Mouse (Mus musculus) midbrain, postnatal 0 days (tissue): ENCODE measurements around the gene 2310011J03Rik. TPM values are rescaled to one million over a fixed set of nuclear protein-coding genes. Genes with fewer than 3 reads are reported as not detected.

Experiments
- ATAC-seq: fragments of 200-750 bp; cut with Nextera tagmentation; 2 replicates; pipeline ENCODE4 v1.8.0; 2017; ENCODE audit warnings: moderate number of reproducible peaks, mild to moderate bottlenecking, moderate TSS enrichment, moderate library complexity; ENCODE audit not compliant: low FRiP score
- DNase-seq: peaks from one replicate; pipeline ENCODE4 v3.0.0-alpha.2; 2015; ENCODE audit warnings: low spot score
- H3K27ac ChIP-seq: fragments of 300-500 bp; sonication (generic); 2 replicates; pipeline ENCODE4 v1.5.1; 2014; ENCODE audit warnings: low read depth, mild to moderate bottlenecking, low read length, mixed read lengths
- H3K27me3 ChIP-seq: fragments of 300-500 bp; sonication (generic); 2 replicates; pipeline ENCODE4 v1.6.1; 2014; ENCODE audit warnings: low read length, control low read depth, mixed read lengths; ENCODE audit not compliant: insufficient read depth
- H3K36me3 ChIP-seq: fragments of 300-500 bp; sonication (generic); 2 replicates; pipeline ENCODE4 v1.6.1; 2014; ENCODE audit warnings: low read length, control low read depth, mixed read lengths; ENCODE audit not compliant: insufficient read depth
- H3K4me1 ChIP-seq: fragments of 300-500 bp; sonication (generic); 2 replicates; pipeline ENCODE4 v1.6.1; 2014; ENCODE audit warnings: mild to moderate bottlenecking, control low read depth, antibody characterized with exemption, low read length, mixed read lengths; ENCODE audit not compliant: insufficient read depth
- H3K4me2 ChIP-seq: fragments of 300-500 bp; sonication (generic); 2 replicates; pipeline ENCODE4 v1.6.1; 2014; ENCODE audit warnings: low read depth, mild to moderate bottlenecking, low read length, mixed read lengths; ENCODE audit not compliant: poor library complexity, severe bottlenecking
- H3K4me3 ChIP-seq: fragments of 300-500 bp; sonication (generic); 2 replicates; pipeline ENCODE4 v1.5.1; 2014; ENCODE audit warnings: low read depth, mild to moderate bottlenecking, low read length, moderate library complexity
- H3K9ac ChIP-seq: fragments of 300-500 bp; sonication (generic); replicated peaks from 2 replicates; pipeline ENCODE4 v1.6.1; 2014; ENCODE audit warnings: mild to moderate bottlenecking, low read length, moderate library complexity, mixed read lengths; ENCODE audit not compliant: poor library complexity, severe bottlenecking
- H3K9me3 ChIP-seq: fragments of 300-500 bp; sonication (generic); 2 replicates; pipeline ENCODE4 v1.6.1; 2016; ENCODE audit warnings: low read length, control low read depth
- CTCF ChIP-seq: IDR thresholded peaks from 2 replicates; pipeline ENCODE4 v1.5.1; 2016; ENCODE audit warnings: antibody characterized with exemption, mild to moderate bottlenecking
- WGBS: fragments of 180-500 bp; shearing (Covaris S2); extraction: QIAGEN DNeasy Blood & Tissue Kit; methylation state at CpG from one replicate; pipeline ENCODE4 v1.1.7; 2014; 5-methylcytosine and 5-hydroxymethylcytosine counted together
- polyA plus RNA-seq: library from polyadenylated mRNA; unstranded; fragments of >200 nt; fragmentation: Nextera tagmentation; extraction: Ambion mirVana; gene quantifications from 2 replicates; pipeline ENCODE4 v1.2.1, GENCODE M21; 2015
- total RNA-seq: library from RNA; depleted of rRNA; stranded (reverse); fragments of >200 nt; gene quantifications from 2 replicates; pipeline ENCODE4 v1.2.3, GENCODE M21; 2014; rRNA removed

The 2310011J03Rik gene
- total RNA-seq, result 15.6 and 23.1 TPM in 2 replicates
- polyA plus RNA-seq, result 26.5 and 29.6 TPM in 2 replicates

GRCm38 (mm10) chr10:80320340-80320760 is at the start of gene 2310011J03Rik:
TSS of gene 2310011J03Rik (minus strand) at chr10:80320537.
- Histone ChIP-seq H3K4me3 (peak within 1 kb of the TSS; percentile 55), H3K4me1 (peaks cover 7% of the 10 kb centered on the region), H3K4me2 (peak within 1 kb of the TSS; percentile 93), H3K9ac (peak within 1 kb of the TSS; percentile 75), H3K27ac (peak within 1 kb of the TSS; percentile 62), H3K9me3 (no peaks in the 10 kb centered on the region), H3K27me3 (no peaks in the 10 kb centered on the region), H3K36me3 (peaks cover 23% of the 10 kb centered on the region)
- peak; percentile 93 for DNase-seq
- ATAC-seq, result peak; percentile 44
- under 1% methylated on average over 34 of the region's 34 CpGs for WGBS
- TF ChIP-seq CTCF, result no peak

GRCm38 (mm10) chr10:80368392-80368791 is 48.1 kb upstream of the 2310011J03Rik start:
- 91% methylated on average over 6 of the region's 6 CpGs for WGBS
- DNase-seq (no peak), ATAC-seq (no peak)

GRCm38 (mm10) chr10:80367954-80368353 is 47.6 kb upstream of the 2310011J03Rik start:
- no peaks in the 10 kb centered on the region for H3K36me3 ChIP-seq
- no peak for ATAC-seq
- no peak overlapping the region for H3K9ac ChIP-seq
- no peaks in the 10 kb centered on the region for H3K9me3 ChIP-seq
- H3K27me3 ChIP-seq, result no peaks in the 10 kb centered on the region
- no peaks in the 10 kb centered on the region; the same call in 1 of the 2 replicates for H3K4me1 ChIP-seq
- WGBS, result 60% methylated on average over 5 of the region's 5 CpGs
- H3K4me3 ChIP-seq, result no peak overlapping the region
- H3K4me2 ChIP-seq, result no peak overlapping the region
- H3K27ac ChIP-seq, result no peak overlapping the region
- DNase-seq, result no peak
- TF ChIP-seq CTCF, result no peak

More at GRCm38 (mm10) chr10:80368392-80368791, 48.1 kb upstream of the 2310011J03Rik start:
- Histone ChIP-seq H3K9ac (no peak overlapping the region), H3K9me3 (no peaks in the 10 kb centered on the region), H3K27ac (no peak overlapping the region), H3K4me3 (no peak overlapping the region), H3K4me2 (no peak overlapping the region), H3K27me3 (no peaks in the 10 kb centered on the region), H3K36me3 (no peaks in the 10 kb centered on the region), H3K4me1 (no peaks in the 10 kb centered on the region; the same call in 1 of the 2 replicates)
- TF ChIP-seq CTCF, result no peak

- Histone ChIP-seq H3K4me3 (no peak overlapping the region), H3K27ac (no peak overlapping the region), H3K9ac (no peak overlapping the region), H3K36me3 (no peaks in the 10 kb centered on the region), H3K27me3 (no peaks in the 10 kb centered on the region), H3K4me2 (no peak overlapping the region), H3K9me3 (no peaks in the 10 kb centered on the region), H3K4me1 (no peaks in the 10 kb centered on the region)
- WGBS, result 80% methylated on average over 6 of the region's 6 CpGs
- no peak for TF ChIP-seq CTCF
- DNase-seq (no peak), ATAC-seq (no peak)
Measured at GRCm38 (mm10) chr10:80365736-80366135, 45.4 kb upstream of the 2310011J03Rik start.

GRCm38 (mm10) chr10:80363734-80364133 is 43.4 kb upstream of the 2310011J03Rik start:
- H3K4me2 ChIP-seq, result no peak overlapping the region
- no peaks in the 10 kb centered on the region; the same call in none of the 2 replicates for H3K27me3 ChIP-seq
- no peak overlapping the region for H3K27ac ChIP-seq
- no peak overlapping the region for H3K9ac ChIP-seq
- DNase-seq (no peak), ATAC-seq (no peak)
- H3K4me1 ChIP-seq, result no peaks in the 10 kb centered on the region
- WGBS, result 23% methylated on average over 6 of the region's 6 CpGs
- no peaks in the 10 kb centered on the region for H3K36me3 ChIP-seq
- no peaks in the 10 kb centered on the region for H3K9me3 ChIP-seq
- no peak overlapping the region for H3K4me3 ChIP-seq
- no peak for TF ChIP-seq CTCF

GRCm38 (mm10) chr10:80357994-80358639 is 37.8 kb upstream of the 2310011J03Rik start:
- peak; percentile 61 for DNase-seq
- H3K4me3 ChIP-seq, result peak overlapping the region; percentile 50
- 7% methylated on average over 30 of the region's 31 CpGs for WGBS
- no peaks in the 10 kb centered on the region for H3K36me3 ChIP-seq
- peaks cover 37% of the 10 kb centered on the region for H3K27me3 ChIP-seq
- TF ChIP-seq CTCF, result peak; percentile 57
- peak overlapping the region; percentile 82 for H3K4me2 ChIP-seq
- no peak overlapping the region for H3K27ac ChIP-seq
- H3K9me3 ChIP-seq, result no peaks in the 10 kb centered on the region
- H3K4me1 ChIP-seq, result peaks cover 8% of the 10 kb centered on the region; the same call in 1 of the 2 replicates
- H3K9ac ChIP-seq, result peak overlapping the region; percentile 19
- ATAC-seq, result peak; percentile 71
